Mouse (Mus musculus) liver, postnatal 0 days (tissue): ENCODE measurements around the gene Osgep. TPM values are rescaled to one million over a fixed set of nuclear protein-coding genes. Genes with fewer than 3 reads are reported as not detected.
"Not testable (repeated sequence)": the region's sequence is repeated elsewhere in the genome, so short reads cannot be mapped to it uniquely, and the experiment has no call there.

ENCODE experiments used
- ATAC-seq: fragments of 200-750 bp; cut with Nextera tagmentation; 2 replicates; pipeline ENCODE4 v1.8.0; 2017; ENCODE audit warnings: mild to moderate bottlenecking, moderate library complexity
- DNase-seq: peaks from one replicate; pipeline ENCODE4 v3.0.0-alpha.2; 2016
- H3K27ac ChIP-seq: fragments of 300-500 bp; sonication (generic); 2 replicates; pipeline ENCODE4 v1.5.1; 2014; ENCODE audit warnings: antibody characterized with exemption, moderate library complexity, mild to moderate bottlenecking, low read depth
- H3K27me3 ChIP-seq: fragments of 300-500 bp; sonication (generic); 2 replicates; pipeline ENCODE4 v1.6.1; 2014; ENCODE audit warnings: low read length, control low read depth, mixed read lengths; ENCODE audit not compliant: insufficient read depth
- H3K36me3 ChIP-seq: fragments of 300-500 bp; sonication (generic); replicated peaks from 2 replicates; pipeline ENCODE4 v1.6.1; 2014; ENCODE audit warnings: mild to moderate bottlenecking, control low read depth, low read length, moderate library complexity, mixed read lengths; ENCODE audit not compliant: insufficient read depth
- H3K4me1 ChIP-seq: fragments of 300-500 bp; sonication (generic); 2 replicates; pipeline ENCODE4 v1.6.1; 2014; ENCODE audit warnings: antibody characterized with exemption, mild to moderate bottlenecking, control low read depth; ENCODE audit not compliant: insufficient read depth
- H3K4me2 ChIP-seq: fragments of 300-500 bp; sonication (generic); 2 replicates; pipeline ENCODE4 v1.6.1; 2014; ENCODE audit warnings: low read depth, mild to moderate bottlenecking, low read length, moderate library complexity, mixed read lengths
- H3K4me3 ChIP-seq: fragments of 300-500 bp; sonication (generic); 2 replicates; pipeline ENCODE4 v1.5.1; 2014; ENCODE audit warnings: low read depth, low read length
- H3K9ac ChIP-seq: fragments of 300-500 bp; sonication (generic); replicated peaks from 2 replicates; pipeline ENCODE4 v1.6.1; 2014; ENCODE audit warnings: mild to moderate bottlenecking, moderate library complexity
- H3K9me3 ChIP-seq: fragments of 300-500 bp; sonication (generic); 2 replicates; pipeline ENCODE4 v1.6.1; 2016; ENCODE audit warnings: mild to moderate bottlenecking, control low read depth, low read length, mixed read lengths
- CTCF ChIP-seq: sonication (generic); IDR thresholded peaks from 2 replicates; pipeline ENCODE4 v1.5.1; 2016; ENCODE audit warnings: antibody characterized with exemption, low read depth
- EP300 ChIP-seq: IDR thresholded peaks from 2 replicates; pipeline ENCODE4 v1.6.1; 2016; ENCODE audit warnings: antibody characterized with exemption, low read depth, mild to moderate bottlenecking
- WGBS: fragments of 180-500 bp; shearing (Covaris S2); extraction: QIAGEN DNeasy Blood & Tissue Kit; methylation state at CpG from one replicate; pipeline ENCODE4 v1.1.7; 2014; ENCODE audit not compliant: insufficient replicate concordance; 5-methylcytosine and 5-hydroxymethylcytosine counted together
- polyA plus RNA-seq: library from polyadenylated mRNA; unstranded; fragments of >200 nt; fragmentation: Nextera tagmentation; extraction: Ambion mirVana; gene quantifications from 2 replicates; pipeline ENCODE4 v1.2.1, GENCODE M21; 2015

Osgep gene
- polyA plus RNA-seq, 1 experiment from 2014 or later, result 38.5 TPM

DNA sequence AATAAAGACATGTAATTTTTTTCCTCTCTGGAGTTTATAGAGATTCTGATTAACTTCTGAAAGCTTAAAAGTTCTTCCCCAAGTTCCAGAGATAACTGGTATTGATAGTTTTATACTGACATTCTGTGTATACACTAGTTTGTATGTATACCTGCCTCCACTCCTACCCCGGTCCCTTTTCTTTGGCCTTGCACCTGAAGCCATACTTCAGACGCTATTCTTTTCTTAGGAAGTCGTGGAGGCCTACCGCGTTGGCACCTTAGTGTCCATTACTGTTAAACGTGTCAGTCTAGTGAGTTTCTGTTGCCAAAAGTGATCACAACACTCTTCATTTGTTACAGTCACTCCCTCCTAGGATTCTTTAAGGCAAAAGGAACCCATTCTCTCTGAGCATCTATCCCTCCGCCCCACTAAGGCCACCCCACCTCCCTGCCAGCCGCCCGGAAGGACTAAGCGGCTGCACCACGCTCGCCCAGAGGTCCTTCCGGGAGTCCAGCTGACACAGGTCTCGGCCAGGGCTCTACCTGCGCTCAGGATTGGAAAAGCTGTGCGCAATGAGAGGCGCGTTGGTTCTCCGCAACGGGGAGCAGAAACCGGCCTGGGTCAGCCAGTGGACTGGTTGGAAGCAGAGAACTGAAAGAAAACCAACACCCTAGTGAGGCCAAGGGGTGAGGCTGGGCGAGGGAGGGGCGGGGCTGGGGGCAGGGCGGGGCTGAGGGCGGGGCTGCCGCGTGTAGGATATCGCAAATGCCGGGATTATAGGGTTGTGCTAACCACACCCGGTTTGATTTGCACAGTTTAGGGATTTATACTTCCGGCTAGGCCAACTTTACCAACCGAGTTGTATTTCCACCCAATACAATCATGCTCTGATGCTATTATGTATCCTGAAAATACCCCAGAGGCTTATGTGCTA lies 54.5 kb downstream of the Osgep start, which contains the start of gene Tep1:
Gene Tep1 (minus strand): TSS at position 672 of the 916 bp plus-strand sequence.
- H3K9ac ChIP-seq, result peak within 1 kb of the TSS; percentile 63
- H3K36me3 ChIP-seq, result peaks cover 9% of the 10 kb centered on the region; the same call in 1 of the 2 replicates
- peaks cover 6% of the 10 kb centered on the region; the same call in 1 of the 2 replicates for H3K4me1 ChIP-seq
- no peaks in the 10 kb centered on the region for H3K9me3 ChIP-seq
- H3K4me3 ChIP-seq, result peak within 1 kb of the TSS; percentile 73
- no peaks in the 10 kb centered on the region for H3K27me3 ChIP-seq
- peak; percentile 86 for DNase-seq
- peak within 1 kb of the TSS; percentile 74 for H3K4me2 ChIP-seq
- H3K27ac ChIP-seq, result peak within 1 kb of the TSS; percentile 89
- peak; percentile 97 for ATAC-seq
- TF ChIP-seq EP300, result no peak
- no peak for TF ChIP-seq CTCF
- WGBS, result 3% methylated on average over 32 of the region's 32 CpGs

DNA sequence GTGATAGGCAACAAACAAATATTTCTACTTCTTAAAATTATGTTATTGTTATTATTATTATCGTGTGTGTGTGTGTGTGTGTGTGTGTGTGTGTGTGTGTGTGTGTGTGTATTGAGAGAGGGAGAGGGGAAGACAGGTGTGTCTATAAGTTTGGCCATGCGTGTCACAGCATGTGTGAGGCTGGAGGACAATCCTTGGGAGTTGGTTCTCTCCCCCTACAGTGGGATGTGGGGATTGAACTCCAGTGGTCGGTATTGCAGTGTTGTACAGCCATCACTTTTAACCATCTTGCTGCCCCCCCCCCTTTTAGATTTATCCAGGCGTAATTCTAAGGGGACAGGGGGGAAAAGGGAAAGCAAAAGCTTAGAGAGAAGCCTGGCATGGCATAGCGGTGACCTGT lies 56.0 kb downstream of the Osgep start:
- Histone ChIP-seq H3K4me1 (peaks cover 6% of the 10 kb centered on the region; the same call in 1 of the 2 replicates), H3K9me3 (no peaks in the 10 kb centered on the region), H3K4me3 (no peak overlapping the region), H3K27ac (no peak overlapping the region), H3K36me3 (peaks cover 10% of the 10 kb centered on the region), H3K9ac (no peak overlapping the region), H3K27me3 (no peaks in the 10 kb centered on the region), H3K4me2 (no peak overlapping the region)
- ATAC-seq (no peak), DNase-seq (no peak)
- TF ChIP-seq EP300 (no peak), CTCF (no peak)
- 89% methylated on average over 5 of the region's 5 CpGs for WGBS

DNA sequence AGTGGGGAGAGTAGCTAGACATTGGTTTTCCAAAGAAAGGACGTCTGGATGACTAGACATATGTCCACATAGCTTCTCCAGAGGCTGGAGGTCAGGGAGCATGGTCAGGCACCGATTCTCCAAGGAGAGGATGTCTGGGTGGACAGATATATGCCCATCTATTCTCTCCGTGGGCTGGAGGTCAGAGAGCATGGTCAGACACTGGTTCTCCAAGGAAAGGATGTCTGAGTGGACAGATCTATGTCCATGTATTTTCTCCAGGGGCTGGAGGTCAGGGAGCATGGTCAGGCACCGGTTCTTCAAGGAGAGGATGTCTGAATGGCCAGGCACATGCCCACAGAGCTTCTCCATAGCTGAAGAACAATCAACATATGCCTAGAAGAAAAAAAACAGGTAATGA lies 56.5 kb downstream of the Osgep start:
- peaks cover 6% of the 10 kb centered on the region; the same call in 1 of the 2 replicates for H3K4me1 ChIP-seq
- no peak overlapping the region for H3K4me3 ChIP-seq
- no peak overlapping the region for H3K9ac ChIP-seq
- H3K27ac ChIP-seq, result no peak overlapping the region
- TF ChIP-seq CTCF, result no peak
- no peak for TF ChIP-seq EP300
- DNase-seq (no peak), ATAC-seq (no peak)
- peaks cover 13% of the 10 kb centered on the region for H3K36me3 ChIP-seq
- H3K9me3 ChIP-seq, result no peaks in the 10 kb centered on the region
- WGBS, result 57% methylated on average over 4 of the region's 4 CpGs
- no peaks in the 10 kb centered on the region for H3K27me3 ChIP-seq
- no peak overlapping the region for H3K4me2 ChIP-seq

DNA sequence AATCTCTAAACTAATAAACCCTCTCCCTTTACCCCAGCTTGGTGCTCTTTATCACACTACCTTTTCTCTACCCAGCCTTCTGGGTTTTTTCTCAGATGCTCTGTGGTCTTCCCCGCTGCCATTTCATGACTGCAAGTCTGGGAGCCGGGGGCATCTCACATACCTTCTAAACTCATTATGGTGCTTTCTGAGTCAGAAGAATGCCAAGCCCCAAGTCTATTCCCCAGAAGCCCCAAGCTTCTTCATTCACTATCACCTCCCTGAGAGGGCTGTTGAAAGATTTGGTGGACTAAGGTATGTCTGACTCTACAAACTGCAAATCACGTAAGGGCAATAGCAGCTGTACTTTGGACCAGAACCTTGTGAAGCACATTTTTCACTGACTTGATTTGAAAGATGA lies 57.7 kb downstream of the Osgep start:
- Histone ChIP-seq H3K4me3 (no peak overlapping the region), H3K36me3 (peaks cover 13% of the 10 kb centered on the region), H3K9ac (no peak overlapping the region), H3K4me2 (no peak overlapping the region), H3K4me1 (peaks cover 6% of the 10 kb centered on the region; the same call in 1 of the 2 replicates), H3K27me3 (no peaks in the 10 kb centered on the region), H3K9me3 (no peaks in the 10 kb centered on the region), H3K27ac (no peak overlapping the region)
- 82% methylated on average over 3 of the region's 3 CpGs for WGBS
- ATAC-seq, result no peak
- TF ChIP-seq EP300 (no peak), CTCF (no peak)
- no peak for DNase-seq

DNA sequence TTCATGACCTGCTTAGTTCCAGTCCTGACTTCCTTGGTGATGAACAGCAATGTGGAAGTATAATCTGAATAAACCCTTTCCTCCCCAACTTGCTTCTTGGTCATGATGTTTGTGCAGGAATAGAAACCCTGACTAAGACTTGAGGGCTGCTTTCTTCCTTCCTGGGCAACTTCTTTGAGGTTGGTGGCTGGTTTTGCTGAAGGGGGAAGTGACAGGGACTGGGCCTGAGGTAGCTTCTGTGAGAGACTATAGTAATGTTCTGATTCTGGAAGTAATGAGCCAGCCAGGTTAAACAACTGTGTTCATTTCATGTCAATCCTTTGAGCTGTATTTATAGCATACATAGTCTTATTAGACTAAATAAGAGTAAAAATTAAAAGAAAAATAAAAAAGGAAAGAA lies 59.7 kb downstream of the Osgep start:
- H3K9me3 ChIP-seq, H3K4me3 ChIP-seq, DNase-seq, ATAC-seq, H3K4me2 ChIP-seq, H3K27me3 ChIP-seq, H3K4me1 ChIP-seq, H3K9ac ChIP-seq, H3K27ac ChIP-seq: not testable (repeated sequence)
- H3K36me3 ChIP-seq, result peaks cover 23% of the 10 kb centered on the region

DNA sequence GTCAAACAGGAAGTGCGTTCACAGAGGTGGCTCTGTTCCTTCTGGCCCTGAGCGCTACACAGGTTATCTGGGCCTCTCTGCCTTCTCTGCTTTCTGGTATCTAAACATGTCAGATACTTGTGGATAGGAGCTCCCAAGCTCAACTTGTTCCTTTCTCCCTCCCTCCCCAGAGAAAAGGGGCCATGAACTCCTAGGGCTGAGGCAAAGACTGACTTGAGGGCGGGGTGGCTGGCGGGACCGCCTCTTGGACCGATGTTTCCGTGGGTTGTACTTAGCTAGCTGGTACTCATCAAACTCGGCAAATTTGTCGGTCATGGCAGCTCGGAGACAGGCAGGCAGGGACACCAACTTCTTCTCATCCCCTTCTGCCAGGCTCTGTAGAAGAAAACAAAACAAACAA lies 62.1 kb downstream of the Osgep start:
- Histone ChIP-seq H3K4me1 (no peaks in the 10 kb centered on the region), H3K4me3 (no peak overlapping the region), H3K9ac (no peak overlapping the region), H3K36me3 (peaks cover 26% of the 10 kb centered on the region), H3K27ac (no peak overlapping the region), H3K27me3 (no peaks in the 10 kb centered on the region), H3K4me2 (no peak overlapping the region), H3K9me3 (no peaks in the 10 kb centered on the region)
- DNase-seq (no peak), ATAC-seq (no peak)
- TF ChIP-seq EP300, result no peak
- no peak for TF ChIP-seq CTCF
- 85% methylated on average over 10 of the region's 10 CpGs for WGBS

Other genes starting within 250 kb of the Osgep start
- not detected in 2 replicates for gene Olfr747, start 231.7 kb downstream of the Osgep start, polyA plus RNA-seq
- not detected in 2 replicates for gene Olfr748, start 217.5 kb downstream of the Osgep start, polyA plus RNA-seq
- gene Olfr749, start 179.8 kb downstream of the Osgep start, polyA plus RNA-seq, result not detected in 2 replicates
- 15.9 and 17.7 TPM in 2 replicates for gene Ttc5, start 139.4 kb downstream of the Osgep start, polyA plus RNA-seq
- not detected in 2 replicates for gene Ccnb1ip1, start 117.2 kb downstream of the Osgep start, polyA plus RNA-seq
- 19.1 and 22.5 TPM in 2 replicates for gene Parp2, start 117.1 kb downstream of the Osgep start, polyA plus RNA-seq
- gene Tep1, start 54.3 kb downstream of the Osgep start, polyA plus RNA-seq, result 6.2 and 6.6 TPM in 2 replicates
- 0.13 and 0.20 TPM in 2 replicates for gene Klhl33, start 27.4 kb downstream of the Osgep start, polyA plus RNA-seq
- gene Apex1, start 75 bp upstream of the Osgep start, polyA plus RNA-seq, result 58.0 and 60.1 TPM in 2 replicates
- 23.6 and 24.2 TPM in 2 replicates for gene Pip4p1, start 6.0 kb upstream of the Osgep start, polyA plus RNA-seq
- 66.4 and 70.4 TPM in 2 replicates for gene Pnp, start 6.2 kb upstream of the Osgep start, polyA plus RNA-seq
- not detected in 2 replicates for gene Gm49342, start 19.6 kb upstream of the Osgep start, polyA plus RNA-seq
- 7.1 and 7.3 TPM in 2 replicates for gene Pnp2, start 31.1 kb upstream of the Osgep start, polyA plus RNA-seq
- not detected in 2 replicates for gene Rnase10, start 82.9 kb upstream of the Osgep start, polyA plus RNA-seq
- not detected in 2 replicates for gene Rnase9, start 117.0 kb upstream of the Osgep start, polyA plus RNA-seq
- gene Rnase11, start 125.3 kb upstream of the Osgep start, polyA plus RNA-seq, result not detected in 2 replicates
- gene Rnase12, start 132.8 kb upstream of the Osgep start, polyA plus RNA-seq, result 1.3 and 1.6 TPM in 2 replicates
- gene Olfr750, start 149.5 kb upstream of the Osgep start, polyA plus RNA-seq, result not detected in 2 replicates
- 221 and 337 TPM in 2 replicates for gene Rnase4, start 166.2 kb upstream of the Osgep start, polyA plus RNA-seq
- 85.3 and 131 TPM in 2 replicates for gene Ang, start 166.3 kb upstream of the Osgep start, polyA plus RNA-seq
- 0.07 TPM in 2 replicates for gene Eddm3b, start 189.5 kb upstream of the Osgep start, polyA plus RNA-seq
- 6.3 and 7.5 TPM in 2 replicates for gene Rnase6, start 199.0 kb upstream of the Osgep start, polyA plus RNA-seq
- gene Rnase1, start 221.9 kb upstream of the Osgep start, polyA plus RNA-seq, result 0.11 and 2.1 TPM in 2 replicates
- gene Rnase2b, start 237.4 kb upstream of the Osgep start, polyA plus RNA-seq, result not detected in 2 replicates